Mouse (Mus musculus): ENCODE results near the gene Coro2a.

Gene Coro2a

GRCm38 (mm10) chr4:46562037-46562436 is 40.0 kb downstream of the Coro2a start:
- no peak for DNase-seq (ENCODE audit: extremely low read depth, insufficient read length, low spot score)

- DNase-seq (ENCODE audit: extremely low read depth, insufficient read length, low spot score), result peak; percentile 46
Observed at GRCm38 (mm10) chr4:46560069-46560705, 41.8 kb downstream of the Coro2a start.

DNA sequence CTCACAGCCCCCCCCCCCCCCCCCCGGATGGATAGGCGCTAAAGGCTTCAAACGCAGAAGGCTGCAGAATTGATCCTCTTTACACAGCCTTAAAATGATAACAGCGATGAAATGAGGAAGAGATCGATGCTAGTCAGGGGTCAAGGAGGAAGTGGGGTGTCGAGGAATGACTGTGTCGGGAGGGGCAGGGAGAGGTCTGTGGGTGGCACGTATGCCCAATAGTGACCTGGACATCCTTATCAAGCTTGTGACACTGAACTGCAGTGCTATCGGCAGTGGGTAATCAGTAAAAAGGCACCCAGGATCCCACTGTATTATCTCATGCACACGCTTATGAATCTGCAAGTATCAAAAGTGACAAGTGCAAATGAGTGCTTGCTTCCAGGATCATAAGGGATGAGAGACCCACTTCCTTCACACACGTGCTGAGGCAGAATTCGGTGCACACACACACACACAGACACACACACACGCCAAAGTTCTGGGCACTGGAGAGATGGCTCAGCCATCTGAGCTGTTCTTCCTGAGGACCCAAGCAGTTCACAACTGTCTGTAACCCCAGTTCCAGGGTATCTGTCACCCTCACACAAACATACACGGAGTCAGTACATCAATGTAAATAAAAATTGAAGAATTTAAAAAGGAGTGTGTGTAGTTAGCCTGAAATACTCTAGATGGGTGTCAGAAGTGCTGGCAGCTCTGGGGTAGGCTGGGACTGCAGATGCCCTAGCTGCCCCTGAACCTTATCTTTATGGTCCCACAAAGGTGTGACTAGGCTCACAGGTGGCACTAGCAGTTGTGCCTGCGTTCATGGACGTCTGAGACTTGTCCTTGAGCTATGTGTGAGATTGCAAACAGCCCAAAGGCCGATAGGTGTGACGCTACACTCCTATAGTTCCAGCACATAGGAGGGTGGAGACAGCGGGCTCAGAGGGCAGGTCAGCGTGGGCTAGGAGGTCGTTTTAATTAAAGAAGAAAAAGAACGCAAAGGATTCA is 43.0 kb downstream of the Coro2a start:
- no peak for DNase-seq (ENCODE audit: extremely low read depth, insufficient read length, low spot score)

DNA sequence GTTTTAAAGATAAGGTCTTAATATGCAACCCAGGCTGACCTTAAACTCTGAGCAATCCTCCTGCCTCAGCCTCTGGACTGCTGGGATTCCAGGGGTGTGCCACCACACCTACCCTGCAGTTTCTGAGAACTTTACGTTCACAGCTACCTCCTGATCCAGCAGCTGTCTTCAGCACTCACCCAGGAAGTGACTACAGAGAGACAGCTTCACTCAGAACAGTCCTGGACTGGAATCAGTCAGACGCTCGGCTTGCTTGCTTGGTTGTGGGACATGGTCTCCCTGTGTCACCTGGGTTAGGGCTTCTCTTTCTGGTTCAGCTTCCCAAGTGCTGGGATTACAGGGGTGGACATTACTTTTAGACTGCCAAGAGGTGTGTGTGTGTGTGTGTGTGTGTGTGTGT is 45.1 kb downstream of the Coro2a start:
- no peak for DNase-seq (ENCODE audit: extremely low read depth, insufficient read length, low spot score)

DNA sequence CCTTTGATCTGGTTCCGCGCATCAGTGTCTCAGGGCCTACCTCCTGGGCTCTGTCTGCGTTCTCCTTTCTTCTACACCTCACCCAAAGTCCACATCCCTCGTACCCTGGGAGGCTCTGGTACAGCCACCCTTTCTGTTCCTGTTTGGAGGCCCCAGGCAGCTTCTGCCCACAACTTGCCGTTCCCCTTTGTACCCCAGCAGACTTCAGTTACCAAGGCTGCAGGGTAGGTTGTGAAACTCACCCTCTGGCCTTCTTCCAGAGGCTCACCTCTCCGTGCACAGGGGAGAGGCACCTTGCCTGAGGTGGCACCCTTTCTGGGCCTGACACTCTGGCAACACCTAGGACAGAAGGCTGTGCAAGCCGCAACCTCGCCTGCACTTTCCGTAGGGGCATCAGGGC is 46.2 kb downstream of the Coro2a start:
- no peak for DNase-seq (ENCODE audit: extremely low read depth, insufficient read length, low spot score)

GRCm38 (mm10) chr4:46554295-46555069 is 47.5 kb downstream of the Coro2a start:
- no peak for DNase-seq (ENCODE audit: extremely low read depth, insufficient read length, low spot score)

DNA sequence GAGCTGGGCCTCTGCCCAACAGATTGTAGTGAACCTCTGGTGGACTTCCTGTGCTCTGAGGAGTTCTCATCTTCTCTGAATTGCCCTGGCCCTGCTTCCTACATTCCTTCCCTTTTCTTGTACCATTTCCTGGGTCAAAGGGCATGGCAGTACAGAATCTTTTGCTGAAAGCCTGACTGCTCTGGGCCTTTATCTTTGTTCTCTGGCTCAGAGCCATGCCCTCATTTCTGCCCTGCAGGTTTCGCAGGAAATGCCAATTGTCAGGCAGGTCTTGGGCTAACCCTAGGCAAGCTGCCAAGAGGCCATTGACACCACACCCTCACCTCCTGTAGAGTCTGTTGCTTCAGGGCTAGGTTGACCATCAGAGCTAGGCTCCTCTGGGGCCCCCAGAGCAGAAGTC is 48.1 kb downstream of the Coro2a start:
- no peak for DNase-seq (ENCODE audit: extremely low read depth, insufficient read length, low spot score)

DNA sequence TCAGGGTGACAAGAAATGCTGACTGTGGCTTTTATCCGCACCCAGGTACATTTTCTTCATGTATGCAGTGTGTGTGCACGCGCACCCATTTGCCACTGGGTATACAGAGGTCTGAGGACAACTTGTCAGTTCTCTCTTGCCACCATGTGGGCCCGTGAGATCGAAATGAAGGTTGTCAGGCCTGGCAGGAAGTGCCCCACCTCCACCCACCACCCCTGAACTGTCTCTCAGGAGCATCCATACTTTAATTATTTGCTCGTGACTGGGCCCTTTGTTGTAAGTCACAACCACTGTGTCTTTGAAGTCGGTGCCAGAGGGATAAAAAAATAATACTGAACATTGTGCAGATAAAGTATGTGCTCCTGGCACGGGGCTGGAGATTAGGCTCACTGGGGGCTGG is 51.6 kb downstream of the Coro2a start:
- DNase-seq (ENCODE audit: extremely low read depth, insufficient read length, low spot score), result no peak

- DNase-seq (ENCODE audit: extremely low read depth, insufficient read length, low spot score), result no peak
Observed at GRCm38 (mm10) chr4:46549979-46550378, 52.0 kb downstream of the Coro2a start.

- DNase-seq (ENCODE audit: extremely low read depth, insufficient read length, low spot score), result no peak
Observed at GRCm38 (mm10) chr4:46546709-46547108, 55.3 kb downstream of the Coro2a start.

DNA sequence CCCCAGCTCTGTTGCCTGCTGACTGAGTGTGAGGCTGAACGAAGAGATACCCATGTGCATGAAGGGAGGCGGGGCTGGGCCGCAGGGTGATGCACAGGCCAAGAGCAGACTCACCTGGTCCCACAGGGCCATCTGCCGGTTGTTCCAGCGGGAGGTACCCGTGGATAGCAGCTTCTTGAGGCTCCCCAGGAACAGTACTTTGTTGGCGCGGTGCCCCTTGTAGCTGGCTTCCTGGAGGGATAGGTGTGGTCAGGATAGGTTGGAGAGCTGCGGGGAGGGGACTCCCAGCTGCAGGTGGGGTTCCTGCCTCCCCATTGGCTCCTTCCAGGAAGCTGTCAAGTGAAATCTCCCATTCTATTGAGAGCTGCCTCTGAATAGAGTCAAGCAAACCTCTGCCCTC is 56.5 kb downstream of the Coro2a start:
- DNase-seq (ENCODE audit: extremely low read depth, insufficient read length, low spot score), result no peak

DNA sequence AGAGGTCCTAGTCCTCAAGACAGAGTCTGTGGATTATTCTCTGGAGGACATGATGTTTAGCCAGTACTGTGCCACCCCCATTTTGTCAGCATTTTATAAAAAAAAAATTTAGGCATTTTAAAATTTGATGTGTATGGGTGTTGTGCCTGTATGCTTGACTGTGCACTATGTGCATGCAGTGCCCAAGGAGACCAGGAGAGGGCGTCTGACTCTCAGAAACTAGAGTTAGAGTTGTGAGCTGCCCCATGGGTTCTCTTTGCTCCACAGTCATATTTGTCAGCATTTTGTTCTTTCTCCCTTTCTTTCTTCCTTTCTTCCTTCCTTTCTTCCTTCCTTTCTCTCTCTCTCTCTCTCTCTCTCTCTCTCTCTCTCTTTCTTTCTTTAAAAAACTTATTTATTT is 57.7 kb downstream of the Coro2a start:
- DNase-seq (ENCODE audit: extremely low read depth, insufficient read length, low spot score), result no peak

DNA sequence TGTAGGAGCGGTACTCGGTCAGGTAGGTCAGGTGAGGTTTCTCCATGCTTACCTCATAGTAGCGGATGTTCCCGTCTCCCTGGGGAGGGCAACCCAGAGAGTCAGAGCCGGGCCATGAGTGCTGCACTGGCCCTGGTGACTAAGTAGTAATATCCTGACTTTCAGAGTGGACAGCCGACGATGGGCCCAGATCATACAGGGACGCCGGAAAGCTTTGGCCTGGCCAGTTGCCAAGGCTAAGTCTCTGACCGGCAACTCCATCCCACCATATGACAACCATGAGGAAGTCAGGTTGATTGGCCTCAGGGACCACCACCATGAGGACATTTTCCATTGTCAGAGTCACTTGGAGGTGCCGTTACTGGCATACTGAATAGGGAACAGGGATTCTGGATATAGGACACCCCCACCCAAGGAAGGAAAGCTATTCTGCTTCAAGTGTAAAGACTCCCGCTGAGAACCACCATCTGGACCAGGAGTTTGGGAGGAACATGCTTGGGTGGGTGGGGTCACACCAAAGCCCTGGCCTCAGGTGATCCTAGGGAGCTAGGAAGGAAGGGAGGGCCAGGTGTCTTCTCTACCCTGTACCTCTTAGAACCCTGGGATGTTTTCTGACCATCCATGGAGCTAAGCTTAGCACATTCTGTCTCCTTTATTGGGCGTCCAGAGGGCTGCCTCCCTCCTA is 58.5 kb downstream of the Coro2a start:
- no peak for DNase-seq (ENCODE audit: extremely low read depth, insufficient read length, low spot score)

DNA sequence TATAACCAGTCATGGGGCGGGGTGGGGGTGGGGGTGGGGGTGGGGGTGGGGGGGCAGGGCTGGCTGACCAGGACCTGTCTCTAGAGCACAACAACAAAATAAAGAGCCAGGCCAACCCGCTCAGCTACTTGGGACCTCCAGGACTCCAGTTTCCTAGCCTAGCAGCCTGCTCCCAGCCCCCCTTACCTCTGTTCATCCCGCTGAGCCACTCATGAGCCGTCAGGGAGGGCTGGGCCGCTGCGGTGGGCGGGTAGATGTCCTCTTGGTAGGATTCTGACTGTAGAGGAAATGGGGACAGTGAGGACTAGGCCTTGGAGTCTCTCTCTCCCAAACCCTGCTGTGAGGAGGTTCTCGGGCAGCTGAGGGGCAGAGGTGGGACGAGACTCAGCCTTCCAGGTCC is 60.3 kb downstream of the Coro2a start:
- DNase-seq (ENCODE audit: extremely low read depth, insufficient read length, low spot score), result no peak

DNA sequence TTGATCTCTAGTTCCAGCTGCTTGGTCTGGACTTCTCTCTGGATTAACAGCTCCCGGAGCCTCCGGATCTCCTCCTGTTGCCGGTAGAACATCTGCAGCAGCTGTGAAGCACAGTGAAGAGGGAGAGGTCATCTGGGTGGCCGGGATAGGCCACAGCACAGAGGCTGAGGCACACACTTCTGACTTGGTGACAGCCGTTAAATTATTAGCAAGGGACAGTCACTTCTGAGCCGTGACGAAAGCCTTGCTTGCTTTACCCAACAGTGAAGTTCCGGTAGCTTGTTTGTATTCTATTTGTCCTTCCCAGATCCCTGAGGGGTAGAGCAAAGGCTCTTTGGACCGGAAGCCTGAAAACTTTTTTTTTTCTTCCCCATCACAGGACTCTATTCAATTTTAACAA is 62.8 kb downstream of the Coro2a start:
- no peak for DNase-seq (ENCODE audit: extremely low read depth, insufficient read length, low spot score)

- DNase-seq (ENCODE audit: extremely low read depth, insufficient read length, low spot score), result no peak
Observed at GRCm38 (mm10) chr4:46535840-46536361, 66.1 kb downstream of the Coro2a start, which contains the start of gene Trim14. Gene Trim14, minus strand, starts transcription at chr4:46536141.

GRCm38 (mm10) chr4:46535094-46535830 is 66.7 kb downstream of the Coro2a start:
- DNase-seq (ENCODE audit: extremely low read depth, insufficient read length, low spot score), result no peak

GRCm38 (mm10) chr4:46533934-46534720 is 67.9 kb downstream of the Coro2a start:
- no peak for DNase-seq (ENCODE audit: extremely low read depth, insufficient read length, low spot score)

DNA sequence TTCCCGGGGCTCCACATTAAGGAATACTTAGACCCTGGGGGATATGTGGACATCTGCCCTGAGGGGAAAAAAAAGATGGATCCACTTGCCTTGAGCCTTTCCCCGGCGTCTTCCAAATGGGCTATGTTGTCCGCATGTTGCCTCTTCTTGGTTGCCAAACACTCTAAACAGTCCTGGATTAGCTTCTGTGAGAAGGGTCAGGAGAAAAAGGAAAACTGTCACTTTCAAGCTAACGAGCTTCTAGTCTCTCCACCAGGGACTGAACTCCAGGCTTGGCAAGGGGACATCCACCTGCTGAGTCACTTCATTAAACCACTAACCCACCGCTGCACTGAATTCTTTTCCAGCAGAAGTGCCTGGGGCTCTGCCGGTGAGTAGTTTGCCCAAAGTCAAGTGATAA is 69.1 kb downstream of the Coro2a start:
- peak; percentile 46 for DNase-seq (ENCODE audit: extremely low read depth, insufficient read length, low spot score)
